Mouse (Mus musculus): ENCODE measurements around the gene Mdfic.
A peak's percentile ranks its signal among the peaks of the same experiment; 100 is the strongest.

The Mdfic gene

DNA sequence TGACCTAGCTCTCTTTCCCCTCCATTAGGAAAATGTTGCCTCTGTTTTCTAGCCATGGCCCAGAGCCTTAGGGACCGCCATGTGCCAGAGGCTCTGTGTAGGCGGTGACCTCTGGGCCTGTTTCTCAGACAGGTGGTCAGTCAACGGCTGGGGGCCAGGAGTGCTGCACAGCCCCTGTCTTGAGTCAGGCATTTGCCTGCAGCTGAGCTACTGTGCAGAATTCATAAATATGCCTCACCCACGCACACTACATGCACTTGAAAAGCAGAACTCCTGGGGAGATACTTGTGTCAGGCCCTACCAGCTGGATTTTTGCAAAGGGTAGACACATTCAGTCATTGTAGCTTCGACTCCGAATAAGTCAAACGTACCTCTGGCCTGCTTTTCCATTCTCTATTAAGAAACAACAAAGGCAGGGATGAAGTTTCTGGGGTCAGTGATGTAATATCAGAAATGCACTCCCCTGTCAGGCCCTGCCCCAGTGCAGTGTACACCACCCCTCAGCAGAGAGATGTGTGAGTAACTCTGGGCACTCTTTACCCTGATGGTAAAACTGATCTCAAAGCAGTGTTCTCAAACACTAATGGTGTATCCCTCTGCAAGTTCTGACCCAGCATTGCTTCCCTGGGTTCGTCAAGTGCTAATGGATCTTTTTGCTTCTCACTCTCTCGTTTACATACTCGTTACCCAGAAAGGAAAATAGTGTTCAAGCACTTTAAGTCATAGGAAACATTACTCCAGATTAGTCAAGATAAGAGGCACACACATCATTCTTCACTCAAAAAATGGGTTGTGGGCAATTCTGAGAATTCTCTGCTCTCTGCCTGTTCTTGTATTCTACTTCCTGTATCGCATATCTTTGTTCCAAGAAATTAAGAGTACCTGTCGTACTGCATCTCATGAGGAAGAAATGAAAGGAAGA is 72.5 kb downstream of the Mdfic start:
- peak; percentile 12 for DNase-seq (ENCODE audit: low spot score)

DNA sequence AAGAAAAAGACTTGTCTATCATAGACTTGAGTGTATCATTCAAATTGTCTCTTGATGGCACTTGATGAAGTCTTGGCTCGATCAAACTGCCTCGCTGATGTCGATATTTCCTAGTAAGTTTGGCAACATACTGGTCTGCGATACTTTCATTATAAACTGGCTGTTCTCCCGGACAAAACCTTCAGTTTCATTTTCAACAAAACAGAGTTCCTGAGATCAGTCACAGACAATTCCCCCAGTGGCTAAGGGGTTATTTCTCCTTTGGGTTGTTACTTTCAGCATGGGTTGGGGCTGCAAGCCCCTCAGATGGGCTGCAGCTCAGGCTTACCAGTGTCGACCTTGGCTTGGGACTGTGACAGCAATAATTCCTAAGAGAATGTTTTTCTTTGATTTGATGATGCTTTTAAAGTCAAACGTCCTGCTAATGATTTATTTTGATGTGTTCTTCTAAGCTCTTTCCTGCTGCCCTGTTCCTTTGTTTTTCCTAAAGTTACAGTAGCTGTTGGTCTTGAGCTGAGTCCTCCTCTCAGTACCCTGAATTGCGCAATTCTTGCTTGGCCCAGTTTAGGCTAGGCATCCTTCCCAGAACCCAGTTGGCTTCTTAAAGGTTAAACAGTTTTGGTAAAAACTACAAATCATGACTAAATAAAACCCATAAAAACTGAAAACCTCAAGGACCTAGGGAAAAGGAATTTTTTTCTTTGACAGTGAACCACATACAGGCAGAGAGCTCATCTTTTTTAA is 73.3 kb downstream of the Mdfic start:
- DNase-seq (ENCODE audit: low spot score), result no peak

DNA sequence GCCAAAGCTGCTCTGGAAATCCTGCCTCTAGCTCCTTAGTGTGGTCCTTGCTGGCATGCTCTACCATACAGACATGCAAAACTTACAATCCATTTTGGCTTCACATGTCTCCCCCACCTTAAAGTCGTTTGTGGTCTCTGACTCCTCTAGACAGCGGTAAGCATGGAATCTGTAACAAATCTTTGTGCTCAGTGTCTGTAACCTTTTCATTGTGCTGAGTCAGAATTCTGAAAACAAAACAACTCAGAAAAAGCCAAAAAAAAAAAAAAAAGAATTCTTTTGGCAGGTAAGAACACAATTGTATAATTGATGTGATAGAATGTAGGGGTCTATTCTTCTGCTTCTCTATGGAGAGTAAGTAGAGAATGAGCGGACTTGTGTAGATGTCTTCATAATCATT is 74.3 kb downstream of the Mdfic start:
- no peak for DNase-seq (ENCODE audit: low spot score)

- DNase-seq (ENCODE audit: low spot score), result no peak
Observed at GRCm38 (mm10) chr6:15807382-15807781, 86.9 kb downstream of the Mdfic start.

GRCm38 (mm10) chr6:15825236-15825635 is 104.8 kb downstream of the Mdfic start:
- DNase-seq (ENCODE audit: low spot score), result no peak

GRCm38 (mm10) chr6:15829812-15830211 is 109.4 kb downstream of the Mdfic start:
- peak; percentile 26 for DNase-seq (ENCODE audit: low spot score)

- no peak for DNase-seq (ENCODE audit: low spot score)
Observed at GRCm38 (mm10) chr6:15830651-15831050, 110.2 kb downstream of the Mdfic start.

DNA sequence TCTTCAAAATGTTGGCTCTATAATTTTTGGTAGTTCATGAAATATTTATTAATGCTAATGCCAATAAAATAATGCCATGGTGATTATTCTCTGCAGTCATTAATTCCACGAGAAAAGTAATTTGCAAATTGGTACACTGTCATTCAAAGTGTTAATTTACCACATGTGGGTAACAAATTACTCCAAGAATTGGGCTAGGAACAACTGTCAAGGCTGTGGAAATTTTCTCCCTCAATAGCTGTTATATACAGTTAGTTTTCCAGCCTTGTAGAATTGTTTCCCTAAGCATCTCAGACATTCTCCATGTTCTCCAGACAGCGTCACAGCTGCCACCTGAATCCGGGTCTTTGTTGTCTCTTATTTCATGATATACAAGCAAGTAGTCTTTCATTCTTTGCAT is 117.2 kb downstream of the Mdfic start:
- DNase-seq (ENCODE audit: low spot score), result no peak

DNA sequence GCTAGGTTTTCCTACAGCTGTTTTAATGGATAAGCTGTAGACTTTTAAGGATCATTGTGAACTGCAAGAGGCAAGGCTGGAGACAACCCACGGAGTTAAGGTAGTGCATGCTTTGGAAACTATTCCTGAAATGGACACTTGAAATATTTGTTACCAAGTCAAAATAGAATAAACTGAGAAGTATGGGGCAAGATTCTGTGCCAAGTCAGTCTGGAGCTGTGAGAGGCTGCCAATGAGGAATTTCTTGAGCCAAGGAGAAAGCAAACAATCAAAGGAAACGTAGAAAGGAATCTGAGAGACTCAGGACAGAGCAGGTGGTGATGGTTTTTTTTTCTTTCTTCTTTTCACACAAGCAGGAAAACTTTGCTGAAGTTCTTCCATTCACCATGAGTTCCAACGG is 119.4 kb downstream of the Mdfic start:
- DNase-seq (ENCODE audit: low spot score), result no peak

GRCm38 (mm10) chr6:15840429-15840828 is 120.0 kb downstream of the Mdfic start:
- no peak for DNase-seq (ENCODE audit: low spot score)

DNA sequence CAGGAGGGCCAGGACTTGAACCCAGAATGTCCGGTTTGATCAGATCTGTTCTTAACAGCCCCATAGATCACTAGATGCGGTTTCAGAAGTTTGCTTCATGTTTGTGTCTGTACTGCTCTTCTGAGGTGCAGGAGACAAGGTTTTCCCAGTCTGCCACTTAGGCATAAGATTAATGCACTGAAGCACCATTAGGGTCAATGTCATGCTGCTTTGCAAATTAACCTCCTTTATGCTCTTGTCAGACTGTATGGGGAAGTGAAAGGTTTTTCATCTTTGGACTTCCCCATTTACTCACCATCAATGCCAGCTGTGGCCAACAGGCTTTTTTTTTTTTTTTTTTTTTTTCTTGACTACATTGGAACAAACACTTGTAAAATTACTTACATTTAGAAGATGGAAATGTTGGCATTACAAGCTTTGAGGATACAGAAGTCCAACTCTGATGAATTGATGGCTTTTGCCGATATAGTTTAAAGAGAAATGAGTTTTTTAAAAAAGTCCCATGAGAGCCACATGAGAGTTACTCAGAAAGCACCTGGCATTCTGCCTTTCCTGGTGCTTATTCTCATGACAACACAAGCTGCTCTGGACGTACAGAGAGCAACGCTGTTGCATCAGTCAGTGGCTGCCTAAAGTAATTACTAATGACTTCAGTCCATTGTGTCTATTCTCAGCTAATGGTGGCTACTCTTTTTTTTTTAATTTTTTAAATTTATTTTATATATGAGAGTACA is 121.2 kb downstream of the Mdfic start:
- DNase-seq (ENCODE audit: low spot score), result peak; percentile 51

DNA sequence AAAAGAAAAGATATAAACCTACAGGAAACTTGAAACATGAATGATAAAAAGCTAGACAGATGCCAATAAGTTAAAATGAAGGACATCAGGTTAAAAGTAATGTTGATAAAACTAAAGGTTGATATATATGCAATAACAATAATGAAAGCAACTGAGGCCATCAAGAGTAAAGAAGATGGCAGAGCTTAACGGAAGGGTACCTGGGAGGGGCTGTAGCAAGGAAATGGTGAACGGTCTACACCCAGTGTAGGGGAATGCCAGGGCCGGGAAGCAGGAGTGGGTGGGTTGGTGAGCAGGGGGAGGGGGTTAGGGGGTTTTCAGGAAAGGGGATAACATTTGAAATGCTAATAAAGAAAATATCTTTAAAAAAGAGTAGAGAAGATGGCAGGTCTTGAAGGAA is 122.8 kb downstream of the Mdfic start:
- DNase-seq (ENCODE audit: low spot score), result no peak

- no peak for DNase-seq (ENCODE audit: low spot score)
Observed at GRCm38 (mm10) chr6:15845711-15846342, 125.4 kb downstream of the Mdfic start.

Measured in embryo, embryonic 10.5 days (tissue).